Mouse (Mus musculus): ENCODE results near the gene Cebpe. TPM values are rescaled to one million over a fixed set of nuclear protein-coding genes. Genes with fewer than 3 reads are reported as not detected.

Cebpe gene
- polyA plus RNA-seq (2012), result 125 and 136 TPM in 2 replicates

GRCm38 (mm10) chr14:54712074-54712473 lies at the start of gene Cebpe:
Cebpe (minus strand) TSS chr14:54712174.

GRCm38 (mm10) chr14:54698733-54699132 lies 13.2 kb downstream of the Cebpe start, which contains the start of gene Gm29776:
Gm29776 (minus strand) TSS chr14:54698833.

GRCm38 (mm10) chr14:54686522-54687143 lies 25.3 kb downstream of the Cebpe start, which contains the start of gene Acin1:
Acin1 (minus strand) TSS chr14:54686931.

GRCm38 (mm10) chr14:54686063-54686521 lies 25.9 kb downstream of the Cebpe start, which contains the start of gene 1700123O20Rik:
1700123O20Rik (plus strand) TSS chr14:54686216.

Other genes starting within 250 kb of the Cebpe start
- 296 and 301 TPM in 2 replicates for gene Lrp10, start 248.0 kb downstream of the Cebpe start, polyA plus RNA-seq (2012)
- gene Rem2, start 236.1 kb downstream of the Cebpe start, polyA plus RNA-seq (2012), result 3.4 and 4.2 TPM in 2 replicates
- 273 and 283 TPM in 2 replicates for gene Prmt5, start 194.6 kb downstream of the Cebpe start, polyA plus RNA-seq (2012)
- gene Haus4, start 157.6 kb downstream of the Cebpe start, polyA plus RNA-seq (2012), result 99.9 and 102 TPM in 2 replicates
- gene Ajuba, start 134.6 kb downstream of the Cebpe start, polyA plus RNA-seq (2012), result 1.2 and 1.8 TPM in 2 replicates
- gene 4931414P19Rik, start 106.2 kb downstream of the Cebpe start, polyA plus RNA-seq (2012), result 16.5 and 26.8 TPM in 2 replicates
- gene Psmb5, start 94.2 kb downstream of the Cebpe start, polyA plus RNA-seq (2012), result 171 and 175 TPM in 2 replicates
- gene Psmb11, start 90.7 kb downstream of the Cebpe start, polyA plus RNA-seq (2012), result 0.03 TPM in 1 of 2 replicates, not detected in the other
- not detected in 2 replicates for gene Gm17606, start 71.2 kb downstream of the Cebpe start, polyA plus RNA-seq (2012)
- 8.6 and 11.3 TPM in 2 replicates for gene Cdh24, start 70.8 kb downstream of the Cebpe start, polyA plus RNA-seq (2012)
- 97.6 and 115 TPM in 2 replicates for gene 1700123O20Rik, start 26.0 kb downstream of the Cebpe start, polyA plus RNA-seq (2012)
- 689 and 1,048 TPM in 2 replicates for gene Acin1, start 25.2 kb downstream of the Cebpe start, polyA plus RNA-seq (2012)
- 0.06 TPM in 1 of 2 replicates, not detected in the other for gene Gm29776, start 13.3 kb downstream of the Cebpe start, polyA plus RNA-seq (2012)
- 4.6 and 7.5 TPM in 2 replicates for gene Slc7a8, start 69.8 kb upstream of the Cebpe start, polyA plus RNA-seq (2012)
- not detected in 2 replicates for gene Rnf212b, start 102.0 kb upstream of the Cebpe start, polyA plus RNA-seq (2012)
- gene Homez, start 158.8 kb upstream of the Cebpe start, polyA plus RNA-seq (2012), result 2.0 and 2.2 TPM in 2 replicates
- gene Ppp1r3e, start 165.4 kb upstream of the Cebpe start, polyA plus RNA-seq (2012), result 8.8 and 12.7 TPM in 2 replicates
- 25.6 and 34.5 TPM in 2 replicates for gene Bcl2l2, start 171.2 kb upstream of the Cebpe start, polyA plus RNA-seq (2012)
- 0.82 and 5.2 TPM in 2 replicates for gene Gm20521, start 171.3 kb upstream of the Cebpe start, polyA plus RNA-seq (2012)
- gene Pabpn1, start 180.3 kb upstream of the Cebpe start, polyA plus RNA-seq (2012), result 282 and 412 TPM in 2 replicates
- gene Slc22a17, start 201.0 kb upstream of the Cebpe start, polyA plus RNA-seq (2012), result 6.5 and 12.9 TPM in 2 replicates
- gene Efs, start 214.0 kb upstream of the Cebpe start, polyA plus RNA-seq (2012), result 0.08 TPM in 1 of 2 replicates, not detected in the other
- gene Il25, start 220.5 kb upstream of the Cebpe start, polyA plus RNA-seq (2012), result not detected in 2 replicates
- gene Cmtm5, start 224.1 kb upstream of the Cebpe start, polyA plus RNA-seq (2012), result not detected in 2 replicates

All from megakaryocyte-erythroid progenitor cell, adult 5 weeks (primary cell).